Mouse (Mus musculus): ENCODE measurements around the gene Arl5c. TPM values are rescaled to one million over a fixed set of nuclear protein-coding genes. Genes with fewer than 3 reads are reported as not detected.

The Arl5c gene
- total RNA-seq (2012; rRNA removed) (1.2 and 1.3 TPM in 2 replicates), polyA plus RNA-seq (2012; ENCODE audit: insufficient read depth in 1 of 2, insufficient read length in 2 of 2, low read depth in 1 of 2, low replicate concordance in 2 of 2, missing spikeins in 1 of 2) (10 to 100 TPM in 1 of 2 experiments, not detected in 1; 10.4 TPM)

- Histone ChIP-seq H3K27ac (ENCODE audit: control insufficient read depth, low read depth, low read length) (no peak within 1 kb of the TSS), H3K4me1 (ENCODE audit: control insufficient read depth in 1 of 2, insufficient read depth in 2 of 2, low read length in 2 of 2) (peaks cover 8 to 30% of the 10 kb centered on the region in 2 experiments; a peak in 3 of 4 replicates), H3K9me3 (replicated peaks; ENCODE audit: insufficient read depth, low read length) (no peaks in the 10 kb centered on the region), H3K79me2 (ENCODE audit: control insufficient read depth, insufficient read depth, low read length, poor library complexity) (no peaks in the 10 kb centered on the region), H3K9ac (ENCODE audit: control insufficient read depth, low read depth, low read length, poor library complexity, severe bottlenecking) (no peak within 1 kb of the TSS), H3K4me3 (ENCODE audit: control insufficient read depth in 1 of 2, insufficient read depth in 1 of 2, low read depth in 2 of 2, low read length in 2 of 2) (no peak within 1 kb of the TSS), H3K27me3 (ENCODE audit: control insufficient read depth in 1 of 2, insufficient read depth in 2 of 2, low read length in 2 of 2) (no peaks in the 10 kb centered on the region), H3K36me3 (ENCODE audit: control insufficient read depth in 1 of 2, insufficient read depth in 2 of 2, low read length in 2 of 2) (peaks cover 0 to 8% of the 10 kb centered on the region in 2 experiments; a peak in 2 of 4 replicates)
- no peak for DNase-seq (ENCODE audit: low read depth, low spot score)
- TF ChIP-seq HCFC1 (IDR thresholded peaks at IDR 0.05; ENCODE audit: low read depth, low read length) (no peak), USF2 (IDR thresholded peaks at IDR 0.05; ENCODE audit: borderline replicate concordance in 1 of 2, insufficient read depth in 1 of 2, low read depth in 1 of 2, low read length in 2 of 2) (no peak), ZNF384 (IDR thresholded peaks at IDR 0.05; ENCODE audit: low read depth, low read length) (no peak), GABPA (IDR thresholded peaks at IDR 0.05; ENCODE audit: low read depth, low read length) (no peak), MYB (IDR thresholded peaks at IDR 0.05; ENCODE audit: low read depth, low read length) (no peak), GATA1 (IDR thresholded peaks at IDR 0.05; ENCODE audit: low read depth, low read length) (no peak), EP300 (IDR thresholded peaks at IDR 0.05; ENCODE audit: low read depth in 1 of 2, low read length in 2 of 2) (no peak), ZC3H11A (IDR thresholded peaks at IDR 0.05; ENCODE audit: low read depth, low read length) (no peak), USF1 (IDR thresholded peaks at IDR 0.05; ENCODE audit: low read depth, low read length) (no peak), CHD2 (IDR thresholded peaks at IDR 0.05; ENCODE audit: low read length) (no peak), SIN3A (IDR thresholded peaks at IDR 0.05; ENCODE audit: low read length) (no peak)
Observed at GRCm38 (mm10) chr11:97995564-97996288, at the start of gene Arl5c. Gene Arl5c, minus strand, starts transcription at chr11:97996181.

- peak; percentile 71 for DNase-seq (ENCODE audit: low read depth, low spot score)
- Histone ChIP-seq H3K36me3 (ENCODE audit: control insufficient read depth in 1 of 2, insufficient read depth in 2 of 2, low read length in 2 of 2) (no peaks in the 10 kb centered on the region), H3K9ac (ENCODE audit: control insufficient read depth, low read depth, low read length, poor library complexity, severe bottlenecking) (no peak overlapping the region), H3K79me2 (ENCODE audit: control insufficient read depth, insufficient read depth, low read length, poor library complexity) (no peaks in the 10 kb centered on the region), H3K27ac (ENCODE audit: control insufficient read depth, low read depth, low read length) (no peak overlapping the region), H3K27me3 (ENCODE audit: control insufficient read depth in 1 of 2, insufficient read depth in 2 of 2, low read length in 2 of 2) (no peaks in the 10 kb centered on the region), H3K4me3 (ENCODE audit: control insufficient read depth in 1 of 2, insufficient read depth in 1 of 2, low read depth in 2 of 2, low read length in 2 of 2) (no peak overlapping the region), H3K9me3 (replicated peaks; ENCODE audit: insufficient read depth, low read length) (no peaks in the 10 kb centered on the region), H3K4me1 (ENCODE audit: control insufficient read depth in 1 of 2, insufficient read depth in 2 of 2, low read length in 2 of 2) (0 out of 4 replicates have a peak, but pooled peaks cover 0 to 11% of the 10 kb centered on the region in 2 experiments)
- TF ChIP-seq SMC3 (IDR thresholded peaks at IDR 0.05; ENCODE audit: low read depth, low read length) (peak; percentile 58), MAX (IDR thresholded peaks at IDR 0.05; ENCODE audit: low read length) (no peak), RAD21 (IDR thresholded peaks at IDR 0.05; ENCODE audit: low read depth, low read length) (peak; percentile 50), CHD2 (IDR thresholded peaks at IDR 0.05; ENCODE audit: low read length) (no peak), HCFC1 (IDR thresholded peaks at IDR 0.05; ENCODE audit: low read depth, low read length) (no peak), KAT2A (conservative IDR thresholded peaks at IDR 0.05; ENCODE audit: low read depth, low read length) (no peak), MYB (IDR thresholded peaks at IDR 0.05; ENCODE audit: low read depth, low read length) (no peak), ZMIZ1 (IDR thresholded peaks at IDR 0.05; ENCODE audit: low read depth, low read length) (no peak), ZC3H11A (IDR thresholded peaks at IDR 0.05; ENCODE audit: low read depth, low read length) (peak; percentile 44), EP300 (IDR thresholded peaks at IDR 0.05; ENCODE audit: low read depth in 1 of 2, low read length in 2 of 2) (no peak), TBP (IDR thresholded peaks at IDR 0.05; ENCODE audit: low read depth, low read length) (no peak), NRF1 (IDR thresholded peaks at IDR 0.05; ENCODE audit: insufficient read depth, low read depth, low read length, poor library complexity, severe bottlenecking) (no peak), CTCF (IDR thresholded peaks at IDR 0.05 in 2 of 3, conservative IDR thresholded peaks at IDR 0.05 in 1 of 3; ENCODE audit: control insufficient read depth in 1 of 3, insufficient read depth in 1 of 3, low read depth in 2 of 3, low read length in 3 of 3, poor library complexity in 1 of 3, severe bottlenecking in 1 of 3) (peak; percentile 68 to 77 (median 73)), GATA1 (IDR thresholded peaks at IDR 0.05; ENCODE audit: low read depth, low read length) (no peak)
Observed at GRCm38 (mm10) chr11:98045596-98045995, 49.6 kb upstream of the Arl5c start.

Measured in MEL (cell line).